Mouse (Mus musculus) liver, adult (tissue): ENCODE measurements around the gene BC017158.

Experiments
- GATA4 ChIP-seq: IDR thresholded peaks from 2 replicates; pipeline ENCODE4 v1.6.1; 2014; ENCODE audit warnings: mild to moderate bottlenecking, low read length; ENCODE audit not compliant: insufficient replicate concordance

The BC017158 gene

GRCm38 (mm10) chr7:128285060-128285459, 12.9 kb downstream of the BC017158 start:
- no peak for TF ChIP-seq GATA4

- TF ChIP-seq GATA4 = no peak
Measured at GRCm38 (mm10) chr7:128284047-128284446, 13.9 kb downstream of the BC017158 start.

- TF ChIP-seq GATA4 = no peak
Measured at GRCm38 (mm10) chr7:128282532-128283244, 15.3 kb downstream of the BC017158 start.

GRCm38 (mm10) chr7:128281765-128282164, 16.2 kb downstream of the BC017158 start:
- no peak for TF ChIP-seq GATA4

- no peak for TF ChIP-seq GATA4
Measured at GRCm38 (mm10) chr7:128279750-128280149, 18.2 kb downstream of the BC017158 start.

GRCm38 (mm10) chr7:128276051-128276450, 21.9 kb downstream of the BC017158 start:
- no peak for TF ChIP-seq GATA4

GRCm38 (mm10) chr7:128271496-128271895, 26.5 kb downstream of the BC017158 start:
- no peak for TF ChIP-seq GATA4

GRCm38 (mm10) chr7:128270431-128270850, 27.5 kb downstream of the BC017158 start:
- TF ChIP-seq GATA4 = no peak

- TF ChIP-seq GATA4 = no peak
Measured at GRCm38 (mm10) chr7:128267813-128268212, 30.2 kb downstream of the BC017158 start.

- TF ChIP-seq GATA4 = no peak
Measured at GRCm38 (mm10) chr7:128267391-128267790, 30.6 kb downstream of the BC017158 start.

GRCm38 (mm10) chr7:128266056-128266455, 31.9 kb downstream of the BC017158 start:
- no peak for TF ChIP-seq GATA4

GRCm38 (mm10) chr7:128265411-128265810, 32.6 kb downstream of the BC017158 start, which contains the start of gene Slc5a2:
Gene Slc5a2 (plus strand): TSS chr7:128265657.
- no peak for TF ChIP-seq GATA4

GRCm38 (mm10) chr7:128256783-128257334, 41.1 kb downstream of the BC017158 start:
- no peak for TF ChIP-seq GATA4

GRCm38 (mm10) chr7:128255757-128256156, 42.2 kb downstream of the BC017158 start:
- TF ChIP-seq GATA4 = no peak

GRCm38 (mm10) chr7:128254978-128255377, 43.0 kb downstream of the BC017158 start:
- no peak for TF ChIP-seq GATA4

- no peak for TF ChIP-seq GATA4
Measured at GRCm38 (mm10) chr7:128252609-128253008, 45.4 kb downstream of the BC017158 start.

- TF ChIP-seq GATA4 = no peak
Measured at GRCm38 (mm10) chr7:128251946-128252345, 46.0 kb downstream of the BC017158 start.
